Mouse (Mus musculus) megakaryocyte progenitor cell, adult 5-6 weeks (primary cell): ENCODE measurements around the gene Sppl3. TPM values are rescaled to one million over a fixed set of nuclear protein-coding genes. Genes with fewer than 3 reads are reported as not detected.

Experiments used
- ATAC-seq: replicated peaks from 2 replicates; pipeline ENCODE4 v1.8.0; 2016; ENCODE audit warnings: mild to moderate bottlenecking, moderate TSS enrichment, inconsistent platforms; ENCODE audit not compliant: poor library complexity
- total RNA-seq, 2 experiments: library from RNA; stranded (forward) in 1 of 2; stranded (reverse) in 1 of 2; fragments of 157-497, 149-512 nt in 1 of 2; fragments of 200-1000 nt in 1 of 2; gene quantifications; 2 replicates each; pipeline versions ENCODE4 v1.2.3 to v1.2.4; 2015 to 2017

Gene Sppl3
- total RNA-seq, 2 experiments from 2014 or later, result 28.6 to 40.2 TPM

- no peak for ATAC-seq
These were observed 136.5 kb downstream of the Sppl3 start for GRCm38 (mm10) chr5:115147388-115147787.

- ATAC-seq, result no peak
These were observed 137.4 kb downstream of the Sppl3 start for GRCm38 (mm10) chr5:115148378-115148777.

Other genes starting within 250 kb of the Sppl3 start
- gene Ankrd13a, start 236.5 kb upstream of the Sppl3 start, total RNA-seq (2015), result 264 and 290 TPM in 2 replicates
- gene Ankrd13a, start 236.5 kb upstream of the Sppl3 start, total RNA-seq (2017), result 298 and 323 TPM in 2 replicates
- gene Git2, start 235.6 kb upstream of the Sppl3 start, total RNA-seq (2015), result 84.7 and 88.9 TPM in 2 replicates
- gene Git2, start 235.6 kb upstream of the Sppl3 start, total RNA-seq (2017), result 73.6 and 81.1 TPM in 2 replicates
- gene 1500011B03Rik, start 187.7 kb upstream of the Sppl3 start, total RNA-seq (2015), result 61.6 and 65.6 TPM in 2 replicates
- 35.0 and 36.2 TPM in 2 replicates for gene 1500011B03Rik, start 187.7 kb upstream of the Sppl3 start, total RNA-seq (2017)
- 0.07 and 0.17 TPM in 2 replicates for gene 4930519G04Rik, start 157.5 kb upstream of the Sppl3 start, total RNA-seq (2015)
- gene 4930519G04Rik, start 157.5 kb upstream of the Sppl3 start, total RNA-seq (2017), result 0.08 TPM in 1 of 2 replicates, not detected in the other
- not detected in 2 replicates for gene Gm9936, start 152.5 kb upstream of the Sppl3 start, total RNA-seq (2015)
- gene Gm9936, start 152.5 kb upstream of the Sppl3 start, total RNA-seq (2017), result not detected in 2 replicates
- gene Oasl2, start 114.2 kb upstream of the Sppl3 start, total RNA-seq (2015), result 2.9 and 10.3 TPM in 2 replicates
- 2.5 and 5.6 TPM in 2 replicates for gene Oasl2, start 114.2 kb upstream of the Sppl3 start, total RNA-seq (2017)
- gene Oasl1, start 87.9 kb upstream of the Sppl3 start, total RNA-seq (2015), result 0.68 and 4.9 TPM in 2 replicates
- 1.1 and 1.4 TPM in 2 replicates for gene Oasl1, start 87.9 kb upstream of the Sppl3 start, total RNA-seq (2017)
- 7.0 and 13.3 TPM in 2 replicates for gene 2210016L21Rik, start 69.0 kb upstream of the Sppl3 start, total RNA-seq (2015)
- gene 2210016L21Rik, start 69.0 kb upstream of the Sppl3 start, total RNA-seq (2017), result 12.7 and 13.6 TPM in 2 replicates
- gene Hnf1a, start 40.0 kb upstream of the Sppl3 start, total RNA-seq (2015), result not detected in 2 replicates
- gene Hnf1a, start 40.0 kb upstream of the Sppl3 start, total RNA-seq (2017), result not detected in 2 replicates
- not detected in 2 replicates for gene Gm10401, start 87.2 kb downstream of the Sppl3 start, total RNA-seq (2015)
- not detected in 2 replicates for gene Gm10401, start 87.2 kb downstream of the Sppl3 start, total RNA-seq (2017)
- gene Acads, start 108.2 kb downstream of the Sppl3 start, total RNA-seq (2015), result 27.8 and 28.8 TPM in 2 replicates
- gene Acads, start 108.2 kb downstream of the Sppl3 start, total RNA-seq (2017), result 22.3 and 34.1 TPM in 2 replicates
- 4.1 and 7.2 TPM in 2 replicates for gene Unc119b, start 123.8 kb downstream of the Sppl3 start, total RNA-seq (2015)
- gene Unc119b, start 123.8 kb downstream of the Sppl3 start, total RNA-seq (2017), result 9.6 and 11.2 TPM in 2 replicates
- 242 and 279 TPM in 2 replicates for gene Mlec, start 147.0 kb downstream of the Sppl3 start, total RNA-seq (2015)
- 276 and 305 TPM in 2 replicates for gene Mlec, start 147.0 kb downstream of the Sppl3 start, total RNA-seq (2017)
- not detected in 2 replicates for gene Cabp1, start 183.2 kb downstream of the Sppl3 start, total RNA-seq (2015)
- not detected in 2 replicates for gene Cabp1, start 183.2 kb downstream of the Sppl3 start, total RNA-seq (2017)
- 67.7 and 81.9 TPM in 2 replicates for gene Pop5, start 224.7 kb downstream of the Sppl3 start, total RNA-seq (2015)
- gene Pop5, start 224.7 kb downstream of the Sppl3 start, total RNA-seq (2017), result 76.4 and 82.8 TPM in 2 replicates